Mouse (Mus musculus): ENCODE results near the gene Ccdc28b.
A peak's percentile ranks its signal among the peaks of the same experiment; 100 is the strongest.

Gene Ccdc28b

GRCm38 (mm10) chr4:129622803-129623535 lies 778 bp downstream of the Ccdc28b start:
- no peak for DNase-seq (ENCODE audit: low read depth, low spot score)

GRCm38 (mm10) chr4:129622120-129622802 lies 1.5 kb downstream of the Ccdc28b start:
- DNase-seq (ENCODE audit: low read depth, low spot score), result no peak

GRCm38 (mm10) chr4:129621283-129621841 lies 2.4 kb downstream of the Ccdc28b start:
- DNase-seq (ENCODE audit: low read depth, low spot score), result no peak

DNA sequence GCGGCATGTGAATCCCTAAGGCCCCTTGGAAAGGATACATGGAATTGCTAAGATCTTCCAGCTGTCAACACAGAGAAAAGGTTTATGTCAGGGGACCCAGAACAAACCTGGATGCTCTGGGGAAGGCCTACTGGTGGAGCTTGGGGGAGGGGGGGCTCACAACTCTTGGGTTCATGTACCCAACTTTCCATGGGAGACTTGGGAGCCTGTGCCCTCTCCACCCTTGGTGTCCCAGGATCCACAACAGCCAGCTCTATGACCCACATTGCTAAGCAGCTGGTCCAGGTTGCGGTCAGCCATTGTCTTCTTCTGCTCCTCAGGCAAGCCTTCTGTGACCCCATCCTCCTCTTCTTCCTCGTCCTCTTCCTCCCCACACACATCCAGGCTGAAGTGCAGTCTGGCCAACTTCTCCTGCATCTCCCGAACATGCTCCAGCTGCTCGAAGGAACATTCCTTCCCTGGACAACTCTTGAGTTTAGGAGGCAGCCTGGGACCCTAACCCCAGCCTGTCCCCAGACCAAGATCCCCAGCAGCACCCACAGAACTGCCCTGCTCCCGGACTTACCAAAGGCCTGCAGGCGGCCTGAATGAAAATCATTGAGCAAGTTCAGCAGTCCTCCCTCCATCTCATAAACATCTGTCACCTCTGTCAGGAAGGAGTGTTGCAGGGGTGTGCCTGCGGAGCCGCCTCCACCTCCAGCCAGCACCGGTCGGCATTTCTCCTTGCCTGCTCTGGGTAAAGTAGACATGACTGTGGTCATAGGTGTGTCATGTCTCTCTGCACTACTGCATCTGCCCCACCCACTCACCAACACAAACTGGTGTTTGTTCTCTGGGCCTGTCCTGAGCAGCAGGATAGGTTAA lies 3.1 kb downstream of the Ccdc28b start:
- DNase-seq (ENCODE audit: low read depth, low spot score), result no peak

DNA sequence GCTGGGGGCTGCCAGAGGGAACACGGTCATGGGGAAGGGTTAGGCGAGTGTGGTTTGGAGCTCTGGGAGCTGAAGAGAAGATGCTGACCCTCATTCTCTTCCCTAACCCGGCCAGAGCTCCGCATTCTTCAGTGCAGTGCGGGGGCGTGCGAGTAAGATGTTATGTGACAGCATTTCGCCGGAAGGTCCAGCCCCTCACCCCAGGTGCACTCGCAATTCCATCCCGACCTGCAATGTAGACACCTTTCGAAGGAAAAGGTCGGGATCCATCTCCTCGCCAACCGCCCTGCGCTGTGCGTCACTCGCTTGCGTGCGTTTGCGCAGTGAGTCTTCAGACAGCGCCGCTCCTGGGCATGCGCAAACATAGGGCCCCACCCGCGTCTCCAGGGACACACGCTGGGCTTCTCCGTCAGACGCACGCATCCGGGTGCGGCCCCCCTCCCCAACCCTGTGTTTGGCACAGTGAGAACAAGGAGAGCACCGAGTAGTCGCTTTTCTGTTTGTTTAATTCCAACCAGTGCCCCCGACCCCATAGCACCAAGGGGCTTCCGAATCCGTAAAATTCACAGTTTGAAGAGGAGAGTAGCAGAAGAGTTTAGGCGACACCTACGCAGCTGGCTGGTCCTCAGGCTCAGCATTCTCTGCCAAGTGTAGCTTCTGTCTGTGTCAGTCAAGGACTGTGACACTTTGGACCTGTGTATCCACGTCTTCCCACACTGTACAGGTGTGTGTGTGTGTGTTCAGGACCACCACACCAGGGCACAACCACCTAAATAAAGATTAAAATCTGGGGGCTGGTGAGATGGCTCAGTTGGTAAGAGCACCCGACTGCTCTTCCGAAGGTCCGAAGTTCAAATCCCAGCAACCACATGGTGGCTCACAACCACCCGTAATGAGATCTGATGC lies 4.7 kb downstream of the Ccdc28b start, which contains the start of gene Iqcc:
TSS of gene Iqcc (minus strand) at position 314 of the 906 bp plus-strand sequence.
- peak; percentile 89 for DNase-seq (ENCODE audit: low read depth, low spot score)

DNA sequence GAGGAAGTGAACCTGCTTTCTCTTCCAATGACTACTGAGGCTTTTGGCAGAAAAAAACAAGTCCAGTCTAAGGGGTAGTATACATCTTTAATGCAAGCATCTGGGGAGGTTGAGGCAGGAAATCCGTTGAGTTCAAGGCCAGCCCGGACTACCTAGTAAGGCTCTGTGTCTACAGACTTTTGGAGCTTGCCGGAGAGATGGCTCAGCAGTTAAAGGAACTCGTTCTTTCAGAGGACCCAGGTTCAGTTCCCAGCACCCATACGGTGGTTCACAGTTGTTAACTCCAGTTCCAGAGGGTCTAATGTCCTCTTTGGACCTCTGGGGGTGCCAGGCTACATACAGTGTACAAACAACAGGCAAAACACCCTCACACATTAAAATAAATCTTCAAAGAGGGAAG lies 5.7 kb downstream of the Ccdc28b start:
- DNase-seq (ENCODE audit: low read depth, low spot score), result no peak

GRCm38 (mm10) chr4:129617121-129617641 lies 6.6 kb downstream of the Ccdc28b start:
- DNase-seq (ENCODE audit: low read depth, low spot score), result no peak

DNA sequence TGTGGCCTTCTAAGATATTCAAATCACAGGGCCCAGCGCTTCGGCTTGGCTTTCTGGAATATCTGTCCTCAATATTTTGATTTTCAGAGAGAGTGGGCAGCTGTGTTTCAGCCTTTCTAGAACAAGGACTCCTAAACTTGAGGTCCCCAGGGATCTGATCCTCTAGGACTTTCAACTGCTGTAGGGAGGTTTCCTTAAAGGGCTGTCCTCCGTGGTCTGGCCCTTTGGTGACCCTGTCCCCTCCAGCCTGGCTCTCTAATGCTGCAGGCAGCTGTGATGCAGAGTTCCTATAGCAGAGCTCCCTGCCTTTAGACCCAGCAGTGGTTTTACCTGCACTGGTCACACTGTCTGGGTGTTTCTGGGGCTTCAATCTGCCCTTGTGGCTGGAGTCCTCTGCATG lies 7.1 kb downstream of the Ccdc28b start:
- DNase-seq (ENCODE audit: low read depth, low spot score), result no peak

- no peak for DNase-seq (ENCODE audit: low read depth, low spot score)
Measured at GRCm38 (mm10) chr4:129615801-129616290, 7.9 kb downstream of the Ccdc28b start.

DNA sequence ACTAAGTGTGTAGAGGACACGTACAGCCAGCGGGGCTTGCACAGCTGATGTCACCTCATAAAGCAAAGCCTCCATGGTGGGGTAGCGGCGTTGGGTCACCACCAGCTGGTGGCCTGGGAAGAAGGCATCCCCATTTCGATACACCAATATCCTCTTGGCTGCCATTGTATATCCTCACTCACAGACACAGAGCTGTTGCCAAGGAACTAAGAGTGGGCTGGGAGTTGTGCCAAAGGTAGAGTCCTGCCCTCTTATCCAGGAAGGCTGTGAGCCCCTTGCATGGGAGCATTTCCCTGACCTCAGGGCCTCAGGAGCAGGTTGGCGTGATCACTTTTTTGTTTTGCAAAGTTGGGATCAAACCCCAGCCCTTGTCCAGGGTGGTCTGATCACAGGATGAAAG lies 9.7 kb downstream of the Ccdc28b start, which contains the start of gene Dcdc2b:
TSS of gene Dcdc2b (minus strand) at position 165 of the 400 bp plus-strand sequence.
- DNase-seq (ENCODE audit: low read depth, low spot score), result no peak

GRCm38 (mm10) chr4:129610472-129610871 lies 13.3 kb downstream of the Ccdc28b start:
- no peak for DNase-seq (ENCODE audit: low read depth, low spot score)

GRCm38 (mm10) chr4:129610026-129610425 lies 13.7 kb downstream of the Ccdc28b start:
- no peak for DNase-seq (ENCODE audit: low read depth, low spot score)

DNA sequence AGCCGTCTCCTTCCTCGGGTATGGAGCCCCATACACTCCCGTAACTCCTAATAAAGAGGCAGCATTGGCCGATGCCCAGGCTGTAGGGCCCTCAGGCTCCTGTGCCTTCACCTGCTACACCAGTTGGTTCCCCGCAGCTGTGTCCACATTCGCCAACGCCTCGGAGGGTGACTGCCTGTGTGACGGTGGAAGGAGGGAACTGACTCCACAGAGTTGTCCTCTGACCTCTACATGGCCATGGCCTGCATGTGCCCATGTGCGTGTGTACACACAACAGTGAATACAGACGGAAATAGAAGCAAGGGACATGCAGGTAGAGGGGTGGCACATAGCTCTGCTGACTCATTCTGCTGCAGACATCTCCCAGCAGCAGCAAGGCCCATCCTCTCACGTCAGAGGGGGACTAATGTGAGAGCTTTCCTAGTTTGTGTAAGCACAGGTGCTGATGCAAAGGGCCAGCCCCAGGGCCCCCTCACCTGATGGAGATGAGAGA lies 14.6 kb downstream of the Ccdc28b start:
- DNase-seq (ENCODE audit: low read depth, low spot score), result no peak

DNA sequence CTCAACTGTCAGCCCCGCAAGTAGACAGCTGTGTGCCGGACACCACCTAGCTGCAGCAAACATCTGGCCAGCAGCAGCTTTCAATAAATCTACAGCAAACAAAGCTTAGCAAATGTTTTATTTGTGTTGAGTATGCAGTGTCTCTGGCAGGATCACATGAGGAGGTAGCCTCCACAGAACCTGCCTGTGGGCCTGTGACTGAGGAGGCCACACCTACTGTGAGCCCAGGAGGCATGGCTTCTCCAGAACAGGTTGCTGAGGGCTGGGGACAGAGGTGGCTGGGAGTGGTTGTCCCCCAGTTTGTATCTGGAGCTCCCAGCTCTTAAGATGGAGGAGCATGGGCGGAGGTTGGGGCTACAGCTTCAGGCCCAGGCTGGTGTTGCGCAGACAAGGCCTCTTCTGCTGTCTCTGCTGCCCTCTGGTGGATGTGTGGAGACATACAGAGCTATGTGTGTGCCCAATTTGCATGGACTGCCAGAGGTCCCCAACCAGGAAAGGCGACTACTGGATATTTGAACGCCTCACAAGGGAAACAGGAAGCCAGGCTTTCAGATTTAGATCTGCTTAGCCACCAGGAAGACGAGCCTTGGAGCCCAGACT lies 15.2 kb downstream of the Ccdc28b start:
- DNase-seq (ENCODE audit: low read depth, low spot score), result peak; percentile 88

DNA sequence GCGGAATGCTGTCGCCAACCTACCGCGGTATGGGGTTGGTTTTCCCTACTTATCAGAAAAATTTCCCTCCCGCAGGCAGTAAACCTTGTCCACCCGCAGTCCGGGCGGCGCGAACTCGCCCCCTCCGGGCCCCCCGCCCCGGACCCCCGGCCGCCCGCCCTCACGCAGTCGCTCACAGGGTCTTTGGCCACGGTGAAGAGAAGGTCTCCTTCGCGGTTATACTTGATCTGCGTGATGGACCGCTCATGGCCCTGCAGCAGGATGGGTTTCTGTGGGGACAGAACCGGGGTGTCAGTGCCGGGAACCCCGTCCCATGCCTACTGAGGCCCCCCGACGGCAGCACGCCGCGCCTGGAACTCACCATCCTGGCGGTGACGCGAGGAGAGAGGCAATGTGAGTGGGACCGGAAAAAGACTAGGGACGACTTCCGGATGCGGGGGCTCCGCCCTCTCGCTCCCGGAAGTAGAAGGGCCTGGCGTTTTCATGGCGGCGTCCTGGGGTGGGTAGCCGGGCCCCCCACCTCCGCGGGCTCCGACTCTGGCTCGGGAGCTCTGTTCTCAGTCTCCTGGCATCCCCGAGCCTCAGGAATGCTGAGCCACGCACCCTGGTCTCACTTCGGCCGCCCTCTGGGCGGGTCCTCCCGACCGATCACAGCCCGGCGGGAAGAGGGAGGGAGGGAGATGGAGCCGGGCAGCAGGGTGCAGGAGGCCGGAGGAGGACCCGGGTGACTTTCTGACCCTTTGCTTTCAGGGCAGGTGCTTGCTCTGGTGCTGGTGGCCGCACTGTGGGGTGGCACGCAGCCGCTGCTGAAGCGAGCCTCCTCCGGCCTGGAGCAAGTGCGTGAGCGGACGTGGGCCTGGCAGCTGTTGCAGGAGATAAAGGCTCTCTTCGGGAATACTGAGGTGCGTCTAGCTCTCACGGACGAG lies 23.3 kb downstream of the Ccdc28b start, which contains the start of the genes Eif3i and Tmem234:
TSS of gene Eif3i (minus strand) at position 416 of the 926 bp plus-strand sequence.
TSS of gene Tmem234 (plus strand) at position 436 of the 926 bp plus-strand sequence.
- DNase-seq (ENCODE audit: low read depth, low spot score), result peak; percentile 81

- DNase-seq (ENCODE audit: low read depth, low spot score), result no peak
Measured at GRCm38 (mm10) chr4:129588865-129589264, 34.9 kb downstream of the Ccdc28b start.

DNA sequence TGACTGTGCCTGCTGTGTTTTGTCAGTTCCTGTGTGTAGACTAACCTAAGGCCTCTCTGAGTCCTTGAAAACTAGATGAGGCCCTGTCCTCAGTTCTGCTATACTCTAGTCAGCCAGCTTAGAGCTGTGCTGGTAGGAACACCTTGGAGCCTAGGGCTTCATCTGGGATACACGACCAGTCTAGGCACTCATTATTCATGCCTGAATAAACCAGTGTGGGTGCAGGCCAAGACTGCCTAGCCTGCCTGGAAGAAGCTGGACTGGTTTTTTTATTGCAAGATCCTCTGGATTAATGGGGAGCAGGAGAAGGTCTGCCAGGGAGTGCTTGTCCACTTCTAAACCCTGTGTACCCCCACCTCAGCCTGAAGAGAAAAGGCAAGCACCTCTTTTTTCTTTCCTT lies 36.8 kb downstream of the Ccdc28b start:
- DNase-seq (ENCODE audit: low read depth, low spot score), result no peak

GRCm38 (mm10) chr4:129585773-129586172 lies 38.0 kb downstream of the Ccdc28b start:
- no peak for DNase-seq (ENCODE audit: low read depth, low spot score)
